8 mouse cellular contexts compared by ENCODE assay signal in genomic region chr7:140880865-140881515, GRCm38 (mm10). TPM values are rescaled to one million over a fixed set of nuclear protein-coding genes. Genes with fewer than 3 reads are reported as not detected.
DNase-seq lines count a peak whose midpoint lies in the region; ATAC-seq and TF ChIP-seq lines count a peak whose summit lies in the region.

No protein-coding gene starts in this region.

- WGBS in lung, embryonic 15.5 days: 12% methylated on average over 8 of the region's 8 CpGs
- WGBS in forebrain, embryonic 10.5 days: 36% methylated on average over 8 of the region's 8 CpGs
- 4% methylated on average over 8 of the region's 8 CpGs for WGBS in small intestine, adult 2 months

- H3K4me1 ChIP-seq in lung, embryonic 15.5 days: peaks cover 19% of the 10 kb centered on the region
- peaks cover 20% of the 10 kb centered on the region for H3K4me1 ChIP-seq in forebrain, embryonic 10.5 days
- peaks cover 2% of the 10 kb centered on the region; the same call in 1 of the 2 replicates for H3K4me1 ChIP-seq in small intestine, adult 2 months (ENCODE audit: control insufficient read depth, insufficient read depth, insufficient read length, low read length)

- no peak for TF ChIP-seq POLR2A in small intestine, adult 2 months (IDR thresholded peaks at IDR 0.05; ENCODE audit: low read depth, low read length)

- no peak for DNase-seq in lung, postnatal 25 days (ENCODE audit: low spot score)
- DNase-seq in forebrain, embryonic 10.5 days (ENCODE audit: extremely low spot score, low spot score): no peak
- peak; percentile 43 to 56 for DNase-seq in kidney, postnatal 36 days
- DNase-seq in B cell, adult 2 months: no peak
- no peak for DNase-seq in layer of hippocampus, postnatal 14 days (ENCODE audit: low spot score in 2 of 2)
- no peak for DNase-seq in lung, adult 18-20 months

- ATAC-seq in lung, embryonic 15.5 days (ENCODE audit: borderline replicate concordance, extremely low read depth, low FRiP score, low TSS enrichment): no peak

- H3K4me3 ChIP-seq in lung, embryonic 15.5 days: peak overlapping the region; percentile 84
- H3K4me3 ChIP-seq in forebrain, embryonic 10.5 days: peak overlapping the region; percentile 98
- peak overlapping the region; percentile 98 for H3K4me3 ChIP-seq in small intestine, adult 2 months (ENCODE audit: low read depth, low read length)

- H3K9me3 ChIP-seq in lung, embryonic 15.5 days: no peaks in the 10 kb centered on the region
- no peaks in the 10 kb centered on the region for H3K9me3 ChIP-seq in forebrain, embryonic 10.5 days

- peak overlapping the region; percentile 86 for H3K4me2 ChIP-seq in lung, embryonic 15.5 days

- no peak for TF ChIP-seq CTCF in small intestine, adult 2 months (IDR thresholded peaks at IDR 0.05; ENCODE audit: extremely low read depth, insufficient read length, insufficient replicate concordance, low read depth, low read length)

- H3K9ac ChIP-seq in lung, embryonic 15.5 days: peak overlapping the region; percentile 83

- H3K36me3 ChIP-seq in lung, embryonic 15.5 days: 0 out of 2 replicates have a peak, but pooled peaks cover 5% of the 10 kb centered on the region
- H3K36me3 ChIP-seq in forebrain, embryonic 10.5 days (replicated peaks): peaks cover 43% of the 10 kb centered on the region
- peaks cover 12% of the 10 kb centered on the region for H3K36me3 ChIP-seq in small intestine, adult 2 months (ENCODE audit: control insufficient read depth, insufficient read depth, low read length)

- no peaks in the 10 kb centered on the region for H3K27me3 ChIP-seq in lung, embryonic 15.5 days
- H3K27me3 ChIP-seq in forebrain, embryonic 10.5 days (ENCODE audit: poor library complexity, severe bottlenecking): no peaks in the 10 kb centered on the region
- no peaks in the 10 kb centered on the region for H3K27me3 ChIP-seq in small intestine, adult 2 months (ENCODE audit: control insufficient read depth, insufficient read depth, low read length)

- no peak overlapping the region for H3K27ac ChIP-seq in lung, embryonic 15.5 days
- peak overlapping the region; percentile 88 for H3K27ac ChIP-seq in forebrain, embryonic 10.5 days
- 0 out of 2 replicates have a peak overlapping the region, but pooled peaks have one; percentile 16 for H3K27ac ChIP-seq in small intestine, adult 2 months (ENCODE audit: insufficient read depth, low read depth, low read length)

RNA-seq across cellular contexts. Expression of gene Psmd13, which starts 0.8 kb away (rescaled TPM):
- 243 and 252 TPM in 2 replicates for polyA plus RNA-seq in lung, embryonic 15.5 days (2015; fragmentation: Nextera tagmentation; extraction: Ambion mirVana)
- polyA plus RNA-seq in forebrain, embryonic 10.5 days (2016; fragmentation: Nextera tagmentation; extraction: Ambion mirVana): 354 and 374 TPM in 2 replicates
- polyA plus RNA-seq in small intestine, adult 2 months (2012; rRNA removed): 33.5 and 55.7 TPM in 2 replicates
- 100 to 1,000 TPM; 131 to 135 TPM for total RNA-seq in layer of hippocampus, postnatal 14 days (2021)

RNA-seq across cellular contexts. Expression of gene Sirt3, which starts 1.1 kb away (rescaled TPM):
- 22.8 and 22.9 TPM in 2 replicates for polyA plus RNA-seq in lung, embryonic 15.5 days (2015; fragmentation: Nextera tagmentation; extraction: Ambion mirVana)
- 26.8 and 28.4 TPM in 2 replicates for polyA plus RNA-seq in forebrain, embryonic 10.5 days (2016; fragmentation: Nextera tagmentation; extraction: Ambion mirVana)
- 13.6 and 20.4 TPM in 2 replicates for polyA plus RNA-seq in small intestine, adult 2 months (2012; rRNA removed)
- total RNA-seq in layer of hippocampus, postnatal 14 days (2021): 10 to 100 TPM; 60.2 to 65.6 TPM

RNA-seq across cellular contexts. Expression of gene Cox8b, which starts 19.3 kb away (rescaled TPM):
- polyA plus RNA-seq in lung, embryonic 15.5 days (2015; fragmentation: Nextera tagmentation; extraction: Ambion mirVana): 6.2 and 8.5 TPM in 2 replicates
- not detected in 2 replicates for polyA plus RNA-seq in forebrain, embryonic 10.5 days (2016; fragmentation: Nextera tagmentation; extraction: Ambion mirVana)
- 1.1 and 1.2 TPM in 2 replicates for polyA plus RNA-seq in small intestine, adult 2 months (2012; rRNA removed)
- total RNA-seq in layer of hippocampus, postnatal 14 days (2021): 1 to 10 TPM; 1.4 to 1.5 TPM

RNA-seq across cellular contexts. Expression of gene Bet1l, which starts 23.6 kb away (rescaled TPM):
- 35.1 and 41.0 TPM in 2 replicates for polyA plus RNA-seq in lung, embryonic 15.5 days (2015; fragmentation: Nextera tagmentation; extraction: Ambion mirVana)
- polyA plus RNA-seq in forebrain, embryonic 10.5 days (2016; fragmentation: Nextera tagmentation; extraction: Ambion mirVana): 21.2 and 22.5 TPM in 2 replicates
- 10.4 and 17.1 TPM in 2 replicates for polyA plus RNA-seq in small intestine, adult 2 months (2012; rRNA removed)
- total RNA-seq in layer of hippocampus, postnatal 14 days (2021): 10 to 100 TPM; 28.4 to 29.5 TPM

RNA-seq across cellular contexts. Expression of gene Ric8a, which starts 24.2 kb away (rescaled TPM):
- 58.2 and 58.8 TPM in 2 replicates for polyA plus RNA-seq in lung, embryonic 15.5 days (2015; fragmentation: Nextera tagmentation; extraction: Ambion mirVana)
- polyA plus RNA-seq in forebrain, embryonic 10.5 days (2016; fragmentation: Nextera tagmentation; extraction: Ambion mirVana): 51.3 and 57.6 TPM in 2 replicates
- polyA plus RNA-seq in small intestine, adult 2 months (2012; rRNA removed): 47.5 and 95.5 TPM in 2 replicates
- total RNA-seq in layer of hippocampus, postnatal 14 days (2021): 10 to 100 TPM; 88.2 to 90.6 TPM

Comparison
In these comparisons a context has a peak if more than half of its experiments do, and no peak if none do; other contexts are left out.
1. DNase-seq: peak in kidney, postnatal 36 days (2 of 2); none in lung, postnatal 25 days (single experiment), forebrain, embryonic 10.5 days (single experiment), B cell, adult 2 months (0 of 2), layer of hippocampus, postnatal 14 days (0 of 2) and lung, adult 18-20 months (0 of 2).
2. Peak in every context shown above with its lines, with median percentiles within 50 percentile points of each other: H3K4me3 ChIP-seq.